Comparison of ENCODE assay signal across 25 mouse cellular contexts in the genomic region with DNA sequence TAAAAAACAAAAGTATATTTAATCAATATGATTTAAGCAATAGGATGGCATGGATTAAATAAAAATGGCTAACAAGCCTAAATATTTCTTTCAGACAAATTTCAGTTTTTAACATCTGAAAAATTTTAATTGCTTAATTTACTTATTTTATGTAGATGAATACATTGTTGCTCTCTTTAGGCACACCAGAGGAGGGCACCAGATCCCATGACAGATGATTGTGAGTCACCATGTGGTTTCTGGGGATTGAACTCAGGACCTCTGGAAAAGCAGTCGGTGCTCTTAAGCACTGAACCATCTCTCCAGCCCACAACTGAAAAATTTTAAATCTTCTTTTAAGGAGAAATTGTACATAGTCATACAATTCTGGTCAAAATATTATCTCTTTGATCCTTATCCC. TPM values are rescaled to one million over a fixed set of nuclear protein-coding genes. Genes with fewer than 3 reads are reported as not detected.
"Had no signal": no experiment of that assay in that cellular context is flagged by ENCODE, and none has a peak within 500 bp of the region (broad histone marks: within the 10 kb centered on the region; RNA-seq: fewer than 3 reads in every experiment).

No protein-coding gene starts in this region.

- H3K4me2 ChIP-seq: limb, embryonic 12.5 days; limb, embryonic 15.5 days; liver, embryonic 11.5 days; lung, embryonic 14.5 days; midbrain, embryonic 12.5 days; midbrain, embryonic 15.5 days; neural tube, embryonic 13.5 days had no signal

- H3K9ac ChIP-seq: limb, embryonic 12.5 days; limb, embryonic 15.5 days; liver, embryonic 14.5 days; liver, postnatal 0 days; lung, embryonic 14.5 days; midbrain, embryonic 12.5 days; midbrain, embryonic 15.5 days; neural tube, embryonic 13.5 days had no signal

- H3K4me1 ChIP-seq: limb, embryonic 12.5 days; limb, embryonic 15.5 days; midbrain, embryonic 12.5 days; midbrain, embryonic 15.5 days; neural tube, embryonic 13.5 days had no signal

- H3K36me3 ChIP-seq: limb, embryonic 12.5 days; limb, embryonic 15.5 days; midbrain, embryonic 12.5 days; midbrain, embryonic 15.5 days; neural tube, embryonic 13.5 days had no signal

- H3K9me3 ChIP-seq: limb, embryonic 12.5 days; limb, embryonic 15.5 days; midbrain, embryonic 12.5 days; midbrain, embryonic 15.5 days; neural tube, embryonic 13.5 days had no signal

- ATAC-seq: liver, postnatal 0 days; lung, postnatal 0 days; midbrain, embryonic 15.5 days had no signal

- H3K27ac ChIP-seq: limb, embryonic 12.5 days; limb, embryonic 15.5 days; liver, embryonic 14.5 days; macrophage; midbrain, embryonic 12.5 days; midbrain, embryonic 15.5 days; neural tube, embryonic 13.5 days had no signal

- H3K4me3 ChIP-seq: limb, embryonic 12.5 days; limb, embryonic 15.5 days; midbrain, embryonic 12.5 days; midbrain, embryonic 15.5 days; myocyte; neural tube, embryonic 13.5 days had no signal

- H3K27me3 ChIP-seq: limb, embryonic 12.5 days; limb, embryonic 15.5 days; midbrain, embryonic 12.5 days; midbrain, embryonic 15.5 days; neural tube, embryonic 13.5 days had no signal

- DNase-seq: kidney, adult 9 months; kidney, postnatal 25 days; left cerebral cortex, postnatal 4 days; liver, postnatal 0 days; retina, postnatal 1 day; right cerebral cortex, postnatal 25 days; spleen, adult 18-20 months; thymus, postnatal 25 days had no signal

RNA-seq across cellular contexts. Expression of gene Adipoq, which starts 43.3 kb away (rescaled TPM):
- total RNA-seq: layer of hippocampus, adult 8-10 months; layer of hippocampus, postnatal 10 days; left cerebral cortex, adult 8-10 months; left cerebral cortex, postnatal 14 days; left cerebral cortex, postnatal 4 days; neutrophil, adult 5-6 weeks had no signal
- polyA plus RNA-seq: limb, embryonic 12.5 days; limb, embryonic 15.5 days; liver, embryonic 11.5 days; liver, embryonic 14.5 days; liver, postnatal 0 days; lung, embryonic 14.5 days; lung, postnatal 0 days; macrophage; midbrain, embryonic 12.5 days; midbrain, embryonic 15.5 days; myocyte; neural tube, embryonic 13.5 days; stomach, embryonic 16.5 days had no signal
